Mouse (Mus musculus) lung, adult 2 months (tissue): Measurements from ENCODE around the gene Gif. TPM values are rescaled to one million over a fixed set of nuclear protein-coding genes. Genes with fewer than 3 reads are reported as not detected.
A peak's percentile ranks its signal among the peaks of the same experiment; 100 is the strongest.

Experiments used
- DNase-seq: peaks from one replicate; pipeline ENCODE4 v3.0.0; 2022
- H3K4me1 ChIP-seq: fragments of 200-500 bp; 2 replicates; pipeline ENCODE4 v1.6.1; 2011; ENCODE audit warnings: low read length; ENCODE audit not compliant: control insufficient read depth, insufficient read depth
- H3K4me3 ChIP-seq: fragments of 200-500 bp; replicated peaks from 2 replicates; pipeline ENCODE3; 2011; ENCODE audit warnings: low read depth, mild to moderate bottlenecking, control low read depth, low read length; ENCODE audit errors: extremely low read depth
- CTCF ChIP-seq: fragments of 200-500 bp; IDR thresholded peaks from 2 replicates; pipeline ENCODE4 v1.5.1; 2011; ENCODE audit warnings: mild to moderate bottlenecking, low read length, control low read depth; ENCODE audit not compliant: insufficient read depth
- POLR2A ChIP-seq: fragments of 200-500 bp; IDR thresholded peaks from 2 replicates; pipeline ENCODE4 v1.6.1; 2011; ENCODE audit warnings: low read depth, mild to moderate bottlenecking, control low read depth, low read length, borderline replicate concordance; ENCODE audit errors: extremely low read depth
- WGBS: fragments of 180-500 bp; shearing (Covaris S2); methylation state at CpG from one replicate; pipeline ENCODE4 v1.1.7; 2018; 5-methylcytosine and 5-hydroxymethylcytosine counted together
- polyA plus RNA-seq: library from polyadenylated mRNA; depleted of rRNA; stranded (reverse); fragments of >200 nt; gene quantifications from 2 replicates; pipeline ENCODE4 v1.2.3, GENCODE M21; 2012; rRNA removed

Gene Gif
- polyA plus RNA-seq, result 0.14 and 0.18 TPM in 2 replicates

DNA sequence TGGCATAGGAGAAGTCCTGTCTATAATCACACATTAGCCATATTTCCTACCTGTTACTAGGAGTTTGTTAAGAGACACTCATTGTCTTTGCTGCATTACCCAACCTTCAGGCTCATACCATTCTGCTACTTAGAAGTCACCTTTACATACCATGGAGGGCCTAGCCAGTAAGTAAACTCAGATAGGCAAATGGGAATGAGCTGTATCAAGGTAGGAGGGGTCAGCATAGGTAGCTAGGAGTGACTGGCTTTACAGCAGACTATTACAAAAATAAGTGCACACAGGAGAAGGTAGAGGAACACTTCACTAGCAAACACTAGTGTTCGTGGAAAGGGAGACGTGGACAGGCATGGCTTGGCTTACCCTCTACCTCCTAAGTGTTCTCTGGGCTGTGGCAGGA, at the start of gene Gif:
Gene Gif (plus strand): TSS at position 257 of the 400 bp plus-strand sequence.
- no peaks in the 10 kb centered on the region for H3K4me1 ChIP-seq
- no peak within 1 kb of the TSS for H3K4me3 ChIP-seq
- 58% methylated on average over 2 of the region's 2 CpGs for WGBS
- DNase-seq, result no peak
- TF ChIP-seq POLR2A (no peak), CTCF (no peak)

DNA sequence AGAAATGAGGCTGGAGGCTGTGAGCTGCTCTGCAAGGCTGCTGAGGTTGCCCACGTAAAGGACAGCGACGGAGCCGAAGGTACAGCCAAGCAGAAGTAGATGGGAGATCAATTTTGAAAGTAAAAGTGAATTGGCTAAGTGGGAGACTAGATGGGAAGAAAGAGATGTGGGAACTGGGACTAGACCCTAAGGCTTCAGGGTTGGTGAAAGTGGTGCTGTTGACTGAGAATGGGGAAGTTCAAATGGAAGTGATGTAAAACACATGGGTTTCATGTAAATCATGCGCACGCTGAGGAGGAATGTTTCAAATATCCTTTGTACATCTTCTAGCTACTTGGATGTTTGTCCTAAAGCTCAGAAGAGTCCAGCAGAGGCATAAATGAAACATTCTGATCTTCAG, 49.0 kb upstream of the Gif start:
- no peak for DNase-seq
- no peaks in the 10 kb centered on the region for H3K4me1 ChIP-seq
- 85% methylated on average over 6 of the region's 6 CpGs for WGBS
- H3K4me3 ChIP-seq, result no peak overlapping the region
- TF ChIP-seq POLR2A (no peak), CTCF (no peak)

DNA sequence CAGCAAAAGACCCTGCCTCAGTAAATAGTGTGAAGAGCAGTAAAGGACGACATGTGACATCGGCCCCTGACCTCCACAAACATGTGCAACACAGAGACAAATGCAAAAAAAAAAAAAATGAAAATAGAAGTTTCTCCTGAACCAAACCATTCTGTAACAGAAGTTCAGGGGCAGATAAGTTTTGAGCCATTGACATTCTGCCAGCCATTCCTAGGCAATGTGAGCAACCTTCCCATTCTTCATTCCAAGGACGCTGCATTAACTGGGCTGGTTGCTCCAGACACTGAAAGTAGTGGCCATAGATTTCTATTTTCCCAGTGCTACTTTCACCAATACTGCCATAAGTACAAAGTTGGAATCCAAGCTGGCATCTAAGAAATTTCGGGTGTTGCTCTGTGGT, 34.9 kb upstream of the Gif start:
- TF ChIP-seq POLR2A, result no peak
- no peak for TF ChIP-seq CTCF
- H3K4me1 ChIP-seq, result no peaks in the 10 kb centered on the region
- H3K4me3 ChIP-seq, result no peak overlapping the region
- WGBS, result 73% methylated on average over 4 of the region's 4 CpGs
- no peak for DNase-seq

GRCm38 (mm10) chr19:11720071-11720470, 27.3 kb upstream of the Gif start:
- 78% methylated on average over 3 of the region's 3 CpGs for WGBS
- no peak for DNase-seq
- Histone ChIP-seq H3K4me3 (no peak overlapping the region), H3K4me1 (no peaks in the 10 kb centered on the region)
- TF ChIP-seq CTCF, result no peak
- TF ChIP-seq POLR2A, result no peak

DNA sequence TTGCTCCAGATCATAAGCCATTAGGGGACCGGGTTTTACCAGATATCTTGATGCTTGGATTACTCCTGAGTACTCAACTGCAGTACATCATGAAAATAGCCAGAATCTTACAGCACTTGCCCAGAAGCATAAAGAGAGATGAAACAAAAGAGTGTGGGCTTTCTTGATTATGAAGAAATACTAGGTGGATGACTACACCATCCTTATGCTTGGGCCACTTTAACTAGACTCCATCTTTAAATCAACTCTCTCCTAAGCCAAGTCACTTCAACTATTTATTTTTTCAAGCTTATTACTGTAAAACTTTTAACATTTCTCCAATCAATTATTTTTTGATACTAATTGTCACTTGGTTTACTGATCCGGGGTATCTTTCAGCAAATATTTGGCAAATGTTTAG, 23.5 kb upstream of the Gif start:
- WGBS, result 65% methylated on average over 2 of the region's 2 CpGs
- Histone ChIP-seq H3K4me1 (no peaks in the 10 kb centered on the region), H3K4me3 (no peak overlapping the region)
- TF ChIP-seq CTCF, result no peak
- no peak for TF ChIP-seq POLR2A
- no peak for DNase-seq

GRCm38 (mm10) chr19:11724275-11724674, 23.1 kb upstream of the Gif start:
- WGBS, result 36% methylated on average over 6 of the region's 6 CpGs
- TF ChIP-seq CTCF, result no peak
- TF ChIP-seq POLR2A, result no peak

DNA sequence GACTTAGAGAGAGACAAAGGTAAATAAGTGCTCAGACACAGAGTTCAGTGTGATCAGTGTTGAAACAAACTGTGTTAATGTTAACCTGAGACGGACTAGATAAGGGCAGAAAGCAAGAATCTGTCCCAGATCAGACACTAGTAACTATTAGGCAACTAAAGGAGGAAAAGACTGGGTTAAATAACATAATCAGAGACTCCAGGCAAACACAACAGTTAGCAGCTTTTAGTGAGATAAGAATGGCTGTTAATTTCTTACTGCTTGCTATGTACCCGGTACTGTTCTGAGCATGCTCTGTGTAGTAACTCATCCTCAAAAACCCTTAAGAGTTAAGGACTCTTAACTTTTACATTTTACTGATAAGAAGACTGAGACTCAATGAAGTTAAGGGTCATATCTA, 21.4 kb upstream of the Gif start:
- no peak for TF ChIP-seq CTCF
- no peak for TF ChIP-seq POLR2A
- 57% methylated on average over 2 of the region's 2 CpGs for WGBS
- no peaks in the 10 kb centered on the region for H3K4me1 ChIP-seq
- no peak for DNase-seq
- no peak overlapping the region for H3K4me3 ChIP-seq

More at GRCm38 (mm10) chr19:11724275-11724674, 23.1 kb upstream of the Gif start:
- Histone ChIP-seq H3K4me1 (no peaks in the 10 kb centered on the region), H3K4me3 (no peak overlapping the region)
- DNase-seq, result peak; percentile 31

DNA sequence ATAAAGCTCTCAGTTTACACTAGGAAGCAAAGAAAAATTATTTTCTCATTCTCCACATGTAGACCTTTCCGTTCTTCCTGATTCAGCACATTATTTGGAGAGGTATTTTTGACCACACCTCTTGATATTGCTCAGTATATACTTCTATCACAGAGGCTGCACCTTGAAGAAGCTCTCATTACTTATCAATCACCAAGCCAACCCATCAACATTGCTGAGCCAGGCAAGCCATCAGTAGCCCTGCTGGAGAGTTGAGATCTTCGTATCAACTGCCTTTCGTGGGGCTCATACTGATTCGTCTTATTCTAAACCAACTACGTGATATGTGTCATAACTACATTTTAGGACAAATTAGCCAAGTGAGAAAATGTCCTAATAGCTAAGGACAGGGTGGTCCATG, 20.1 kb upstream of the Gif start:
- no peak for DNase-seq
- TF ChIP-seq CTCF (no peak), POLR2A (no peak)
- no peaks in the 10 kb centered on the region for H3K4me1 ChIP-seq
- 92% methylated on average over 5 of the region's 5 CpGs for WGBS
- H3K4me3 ChIP-seq, result no peak overlapping the region

DNA sequence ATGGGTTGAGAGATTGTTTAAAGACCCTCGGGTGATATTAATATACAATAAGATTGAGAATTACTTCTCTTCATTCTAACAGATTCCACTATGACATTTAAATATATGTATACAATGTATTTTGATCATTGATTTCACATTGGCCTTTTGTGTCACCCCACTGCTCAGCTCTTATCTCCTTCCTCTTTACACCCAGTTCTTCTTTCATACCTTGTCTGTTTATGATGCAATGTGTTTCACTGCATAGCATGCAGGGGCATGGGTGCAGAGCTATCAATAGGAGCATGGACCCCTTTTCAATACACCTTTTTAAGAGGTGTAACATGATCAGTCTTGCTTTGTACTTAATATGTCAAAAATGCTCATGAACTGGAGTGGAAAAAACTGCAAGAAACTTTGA, 17.1 kb upstream of the Gif start:
- no peaks in the 10 kb centered on the region for H3K4me1 ChIP-seq
- WGBS, result 62% methylated on average over 1 of the region's 1 CpGs
- no peak for DNase-seq
- H3K4me3 ChIP-seq, result no peak overlapping the region
- TF ChIP-seq POLR2A (no peak), CTCF (no peak)

DNA sequence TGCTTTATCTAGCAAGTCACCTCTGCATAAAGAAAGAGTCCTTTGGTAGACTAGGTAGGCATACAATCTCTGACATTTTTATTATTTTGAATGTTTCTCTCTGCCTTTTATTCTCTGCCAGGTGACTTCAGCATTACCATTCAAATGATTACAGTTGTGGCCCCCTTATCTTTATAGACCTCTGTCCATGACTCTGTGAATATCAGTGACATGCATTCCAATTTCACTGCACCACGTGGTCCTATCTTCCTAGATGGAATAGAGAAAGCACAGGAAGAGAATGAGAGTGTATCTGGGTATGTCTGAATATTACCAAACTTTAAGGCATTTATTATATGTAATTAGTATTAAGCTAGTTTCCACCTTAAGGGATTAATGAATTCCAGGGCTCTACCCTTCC, 10.9 kb upstream of the Gif start:
- TF ChIP-seq POLR2A (no peak), CTCF (no peak)
- DNase-seq, result no peak
- whole genome bisulfite sequencing, result 40% methylated on average over 1 of the region's 1 CpGs
- Histone ChIP-seq H3K4me1 (no peaks in the 10 kb centered on the region), H3K4me3 (no peak overlapping the region)
